Mouse (Mus musculus) gastrocnemius, postnatal 14 days (tissue): ENCODE results near the gene Myh14. TPM values are rescaled to one million over a fixed set of nuclear protein-coding genes. Genes with fewer than 3 reads are reported as not detected.

Experiments
- DNase-seq: peaks from one replicate; pipeline ENCODE4 v3.0.0; 2021; ENCODE audit warnings: mixed read lengths
- intact Hi-C: fragments of 180-260 bp; cut with DNase I; formaldehyde crosslinking; loops from one replicate; pipeline ENCODE4 v1.15.1; 2025; ENCODE audit warnings: low total_unique reads
- total RNA-seq, 2 experiments: library from RNA; stranded (reverse); gene quantifications; 2 replicates each; pipeline ENCODE4 v1.2.3; 2021

The Myh14 gene
- total RNA-seq, 2 experiments from 2014 or later, result 20.6 to 24.4 TPM

GRCm38 (mm10) chr7:44589149-44589548 lies 81.5 kb downstream of the Myh14 start:
- intact Hi-C loops, result no loop called here
- DNase-seq, result peak; percentile 39

DNA sequence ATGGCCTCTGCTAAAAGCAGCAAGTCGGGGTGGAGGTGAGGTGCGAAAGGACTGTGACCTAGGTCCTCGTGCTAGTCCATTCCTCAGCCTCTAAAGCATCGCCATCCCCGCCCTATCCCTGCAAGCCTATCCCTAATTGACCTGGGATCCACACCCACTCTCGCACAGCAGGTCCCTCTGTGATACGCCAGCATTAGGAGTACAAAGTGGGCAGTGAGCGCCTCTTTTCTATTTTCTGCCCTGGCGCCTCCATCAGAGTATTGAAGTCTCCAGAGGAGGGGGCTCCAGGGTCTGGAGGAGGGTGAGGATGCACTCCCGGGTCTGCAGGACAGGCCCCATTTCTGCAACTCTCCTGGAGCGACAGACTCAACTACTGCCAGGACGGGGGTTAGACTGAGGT lies 82.3 kb downstream of the Myh14 start:
- intact Hi-C loops, result no loop called here
- no peak for DNase-seq

DNA sequence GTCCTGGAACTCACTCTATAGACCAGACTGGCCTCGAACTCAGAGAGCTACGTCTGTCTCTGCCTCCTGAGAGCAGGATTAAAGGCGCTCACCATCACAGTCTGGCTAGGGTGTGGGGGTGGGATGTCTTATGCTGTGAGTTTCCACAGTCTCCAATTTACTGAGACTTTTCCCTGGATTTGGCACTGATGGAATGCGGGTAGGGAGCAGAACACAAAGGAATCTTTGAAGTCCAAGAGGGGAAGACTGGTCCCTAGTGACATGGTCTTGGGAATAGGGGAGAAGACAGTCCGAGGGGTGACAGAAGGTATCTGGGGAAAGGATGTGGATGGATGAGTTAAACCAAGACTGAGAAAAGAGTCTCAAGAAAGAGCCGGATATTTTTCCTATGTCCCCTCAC lies 83.0 kb downstream of the Myh14 start:
- intact Hi-C loops, result no loop called here

GRCm38 (mm10) chr7:44586930-44587329 lies 83.7 kb downstream of the Myh14 start:
- intact Hi-C loops, result no loop called here
- peak; percentile 20 for DNase-seq

More for the DNA sequence above, 83.0 kb downstream of the Myh14 start:
- no peak for DNase-seq

- intact Hi-C loops, result no loop called here
- DNase-seq, result no peak
These were observed 84.1 kb downstream of the Myh14 start for GRCm38 (mm10) chr7:44586518-44586917.

DNA sequence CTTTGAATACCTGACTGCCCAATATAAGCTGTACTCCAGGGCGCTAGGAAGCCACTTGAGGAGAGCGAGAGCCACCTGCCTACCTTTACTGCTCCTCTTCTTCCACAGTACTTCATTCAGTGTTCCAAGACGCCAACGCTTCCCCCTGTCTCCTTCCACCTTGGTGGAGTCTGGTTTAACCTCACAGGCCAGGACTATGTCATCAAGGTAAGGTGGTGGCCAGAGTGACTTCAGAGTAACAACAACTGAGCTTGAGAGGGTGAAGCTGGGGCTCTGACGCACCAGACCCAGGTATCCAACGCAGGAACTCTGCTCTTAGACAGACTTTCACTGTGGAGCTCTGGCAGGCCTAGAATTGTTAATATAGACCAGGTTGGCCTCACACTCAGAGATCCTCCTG lies 85.0 kb downstream of the Myh14 start:
- no peak for DNase-seq
- intact Hi-C loops, result no loop called here

GRCm38 (mm10) chr7:44584921-44585320 lies 85.7 kb downstream of the Myh14 start:
- no peak for DNase-seq
- intact Hi-C loops, result no loop called here

DNA sequence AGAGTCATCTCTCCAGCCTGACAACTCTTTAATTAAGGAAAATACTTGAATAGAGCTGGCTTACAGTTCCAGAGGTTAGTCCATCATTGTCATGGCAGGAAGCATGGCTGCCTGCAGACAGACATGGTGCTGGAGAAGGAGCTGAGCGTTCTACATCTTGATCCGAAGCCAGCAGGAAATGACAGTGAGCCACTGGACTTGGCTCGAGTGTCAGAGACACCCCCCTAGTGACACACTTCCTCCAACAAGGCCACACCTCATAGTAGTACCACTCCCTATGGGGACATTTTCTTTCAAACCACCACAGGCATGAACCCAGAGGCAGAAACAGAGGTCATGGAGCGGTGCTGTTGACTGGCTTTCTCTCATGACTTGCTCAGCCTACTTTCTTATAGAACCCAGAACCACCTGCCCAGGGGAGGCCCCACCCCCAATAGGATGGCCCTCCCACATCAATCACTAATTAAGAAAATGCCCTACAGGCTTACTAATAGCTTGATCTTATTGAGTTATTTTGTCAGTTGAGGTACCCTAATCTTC lies 86.3 kb downstream of the Myh14 start:
- DNase-seq, result no peak
- intact Hi-C loops, result no loop called here

DNA sequence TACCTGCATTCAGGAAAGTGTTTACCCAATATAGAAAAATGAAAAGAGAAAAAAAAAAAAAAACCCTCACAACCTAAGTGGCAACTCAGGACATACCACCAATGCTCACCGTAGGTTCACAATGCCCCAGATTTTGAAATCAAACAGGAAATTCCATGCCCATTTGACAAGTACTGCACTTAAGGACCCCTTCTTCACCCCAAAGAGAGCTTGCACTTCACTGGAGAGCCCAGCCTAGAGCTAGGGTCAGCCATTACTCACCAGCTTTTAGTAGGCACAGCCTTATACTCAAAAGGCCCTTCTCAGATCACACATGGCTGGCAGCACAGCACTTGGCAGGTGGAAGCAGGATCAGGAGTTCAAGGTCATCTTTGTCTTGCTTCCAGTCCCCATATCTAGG lies 87.5 kb downstream of the Myh14 start:
- intact Hi-C loops, result no loop called here
- no peak for DNase-seq

- no peak for DNase-seq
- intact Hi-C loops, result no loop called here
These were observed 87.9 kb downstream of the Myh14 start for GRCm38 (mm10) chr7:44582709-44583108.

DNA sequence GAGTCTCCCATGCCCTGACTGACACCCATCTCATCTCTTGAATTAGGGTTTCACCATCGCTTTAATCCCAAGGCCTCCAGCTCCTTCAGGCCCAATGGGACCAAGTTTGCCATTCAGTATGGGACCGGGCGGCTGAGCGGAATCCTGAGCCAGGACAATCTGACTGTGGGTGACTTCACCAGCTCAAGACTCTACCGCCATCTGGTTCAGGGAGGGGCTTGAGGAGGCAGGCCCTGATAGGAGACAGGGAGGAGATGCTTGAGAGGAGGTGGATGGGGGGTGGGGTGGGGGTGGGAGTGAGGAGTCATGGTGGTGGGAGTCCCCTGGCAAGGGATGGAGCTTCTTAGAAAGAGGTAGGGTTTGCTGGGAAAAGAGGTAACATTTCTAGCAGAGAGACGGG lies 89.0 kb downstream of the Myh14 start:
- intact Hi-C loops, result no loop called here
- DNase-seq, result no peak

DNA sequence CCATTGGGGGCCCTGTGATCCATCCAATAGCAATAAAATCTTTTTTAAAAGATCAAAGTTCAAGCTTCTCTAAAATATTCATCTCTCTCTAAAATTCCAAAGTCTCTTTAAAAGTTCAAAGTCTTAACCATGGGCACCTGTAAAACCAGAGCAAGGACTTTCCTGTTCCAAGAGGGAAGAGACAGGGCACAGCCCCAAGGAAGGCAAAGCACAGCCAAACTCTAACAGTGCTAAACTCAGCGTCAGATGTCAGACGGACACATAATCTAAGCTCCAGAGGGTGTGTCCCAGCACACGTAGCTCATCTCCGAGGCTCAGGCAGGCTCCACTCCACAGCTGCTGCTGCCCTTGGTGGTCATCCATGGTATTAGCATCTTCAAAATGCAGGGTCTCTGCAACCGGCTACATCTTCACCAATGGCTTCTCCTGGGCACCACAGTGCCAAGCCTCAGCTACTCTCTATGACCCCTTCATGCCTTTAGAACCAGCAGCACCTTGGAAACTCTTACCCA lies 94.3 kb downstream of the Myh14 start:
- DNase-seq, result no peak
- intact Hi-C loops, result no loop called here

GRCm38 (mm10) chr7:44572956-44573484 lies 97.6 kb downstream of the Myh14 start:
- no peak for DNase-seq
- intact Hi-C loops, result no loop called here

DNA sequence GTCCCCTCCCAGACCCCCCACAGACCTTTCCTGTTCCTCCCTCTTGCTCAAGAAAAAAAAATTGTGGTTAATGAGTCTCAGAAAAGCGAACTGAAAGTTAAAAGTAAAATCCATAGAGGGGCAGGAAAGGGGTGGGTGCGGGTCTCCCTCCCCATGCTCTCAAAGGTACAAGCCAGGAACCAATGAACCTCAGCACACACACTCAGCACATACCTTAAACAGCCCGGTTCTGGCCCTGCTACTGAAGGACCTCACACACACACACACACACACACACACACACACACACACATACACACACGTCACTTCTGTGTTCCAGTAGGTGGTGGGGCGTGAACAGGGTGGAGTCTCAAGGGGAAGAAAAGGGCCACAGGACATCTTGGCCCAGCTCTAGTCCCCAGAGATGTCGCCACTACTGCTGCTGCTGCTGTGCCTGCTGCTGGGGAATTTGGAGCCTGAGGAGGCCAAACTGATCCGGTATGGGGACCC lies 98.4 kb downstream of the Myh14 start, which contains the start of gene Napsa:
Gene Napsa, plus strand, starts transcription at position 168 of the 489 bp plus-strand sequence.
- no peak for DNase-seq

GRCm38 (mm10) chr7:44571811-44572210 lies 98.8 kb downstream of the Myh14 start:
- intact Hi-C loops, result no loop called here
- no peak for DNase-seq

More for the DNA sequence above, 98.4 kb downstream of the Myh14 start, which contains the start of gene Napsa:
- intact Hi-C loops, result no loop called here

- no peak for DNase-seq
- intact Hi-C loops, result no loop called here
These were observed 99.7 kb downstream of the Myh14 start for GRCm38 (mm10) chr7:44570989-44571388.

DNA sequence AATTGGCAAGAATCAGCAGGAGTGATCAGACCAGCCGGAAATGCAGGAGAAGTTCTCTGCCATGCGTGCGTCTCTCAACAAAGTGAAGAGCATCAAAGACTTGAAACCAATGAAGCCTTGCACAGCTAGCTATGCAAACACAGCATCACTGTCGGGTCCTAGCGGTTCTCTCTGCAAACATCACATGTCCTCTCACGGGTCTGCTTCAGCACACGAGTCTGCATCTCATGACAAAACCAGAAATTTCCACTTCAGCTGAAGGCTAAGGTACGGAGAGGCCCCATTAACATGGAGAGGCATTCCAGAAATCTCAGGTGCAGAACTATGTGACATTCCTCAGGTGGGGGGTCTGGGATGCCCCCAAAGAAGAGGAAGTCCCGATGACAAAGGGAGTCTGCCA lies 101.8 kb downstream of the Myh14 start:
- intact Hi-C loops, result no loop called here
- DNase-seq, result no peak

GRCm38 (mm10) chr7:44565414-44565813 lies 105.2 kb downstream of the Myh14 start:
- intact Hi-C loops, result no loop called here
- no peak for DNase-seq

- intact Hi-C loops, result loop anchor here (5.0 kb wide), 1 partner anchor 42 kb away; the partner anchor contains the start of gene Mybpc2
- no peak for DNase-seq
These were observed 106.2 kb downstream of the Myh14 start for GRCm38 (mm10) chr7:44564486-44564885.

DNA sequence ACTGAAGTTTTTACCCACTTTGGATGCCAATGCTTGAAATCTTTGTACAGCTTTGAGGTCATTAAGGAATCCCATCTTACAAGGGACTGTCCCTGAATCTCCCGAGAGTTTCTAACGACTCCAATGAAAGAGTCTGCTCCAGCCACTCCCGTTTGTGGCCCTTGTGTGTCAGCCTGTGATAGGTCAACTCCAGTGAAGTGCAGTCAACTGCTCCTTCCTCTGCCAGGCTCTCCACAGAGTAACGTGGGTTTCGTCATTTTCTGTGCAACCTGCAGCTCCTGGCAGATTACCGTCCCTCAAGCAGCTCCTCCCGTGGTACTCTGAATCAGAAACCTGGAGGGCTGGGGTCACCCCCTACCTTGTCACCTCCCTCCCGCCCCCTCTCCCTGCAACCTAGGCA lies 107.4 kb downstream of the Myh14 start:
- intact Hi-C loops, result loop anchor here (5.0 kb wide), 1 partner anchor 41 kb away; the partner anchor contains the start of gene Mybpc2
- DNase-seq, result no peak
